Mouse (Mus musculus) E14TG2a.4 (cell line): ENCODE results near the gene Mogs.

Experiments used
- CTCF ChIP-seq: conservative IDR thresholded peaks from 2 replicates; pipeline ENCODE4 v1.5.1; 2014; ENCODE audit warnings: low read length
- NANOG ChIP-seq: IDR thresholded peaks from 2 replicates; pipeline ENCODE4 v1.6.1; 2014; ENCODE audit warnings: borderline replicate concordance, low read length, mixed read lengths

- TF ChIP-seq CTCF (no peak), NANOG (no peak)
Observed at GRCm38 (mm10) chr6:83070247-83070310, 45.2 kb upstream of the Mogs start, which contains the start of gene Tlx2.
